ENCODE assay signal across 9 mouse cellular contexts in genomic region chr7:135900861-135901321, GRCm38 (mm10).
DNase-seq lines count a peak whose midpoint lies in the region; ATAC-seq and TF ChIP-seq lines count a peak whose summit lies in the region.
"Had no signal": no experiment of that assay in that cellular context is flagged by ENCODE, and none has a peak within 500 bp of the region (broad histone marks: within the 10 kb centered on the region; RNA-seq: fewer than 3 reads in every experiment).

No protein-coding gene starts in this region.

- peak; percentile 11 to 34 for DNase-seq in cerebellum, postnatal 25 days
- DNase-seq in limb, embryonic 14.5 days (ENCODE audit: low spot score), result peak; percentile 80
- no peak for DNase-seq in c-Kit-positive CD71-positive TER-119-positive erythroid progenitor cells, embryonic 14.5 days (ENCODE audit: low spot score)
- DNase-seq in spleen, postnatal 4 days (ENCODE audit: low spot score in 2 of 2), result no peak
- DNase-seq in left cerebral cortex, adult 2 months (ENCODE audit: extremely low spot score in 1 of 2, low spot score in 2 of 2), result no peak

- no peak overlapping the region for H3K4me2 ChIP-seq in hindbrain, embryonic 16.5 days (ENCODE audit: low read length)
- no peak overlapping the region for H3K4me2 ChIP-seq in hindbrain, embryonic 13.5 days
- H3K4me2 ChIP-seq in heart, embryonic 16.5 days (ENCODE audit: low read depth, low read length), result no peak overlapping the region
- H3K4me2 ChIP-seq in limb, embryonic 14.5 days (replicated peaks; ENCODE audit: low read depth, low read length, severe bottlenecking), result no peak overlapping the region; the same call in 1 of the 2 replicates

- WGBS in hindbrain, embryonic 16.5 days, result 37% methylated on average over 10 of the region's 10 CpGs
- WGBS in hindbrain, embryonic 13.5 days, result 60% methylated on average over 10 of the region's 10 CpGs
- WGBS in heart, embryonic 16.5 days, result 21% methylated on average over 10 of the region's 10 CpGs
- WGBS in limb, embryonic 14.5 days, result 12% methylated on average over 10 of the region's 10 CpGs

- no peaks in the 10 kb centered on the region for H3K9me3 ChIP-seq in hindbrain, embryonic 16.5 days (ENCODE audit: control insufficient read depth, low read length)
- H3K9me3 ChIP-seq in hindbrain, embryonic 13.5 days, result no peaks in the 10 kb centered on the region
- H3K9me3 ChIP-seq in heart, embryonic 16.5 days (replicated peaks; ENCODE audit: control insufficient read depth, low read length), result no peaks in the 10 kb centered on the region
- no peaks in the 10 kb centered on the region for H3K9me3 ChIP-seq in limb, embryonic 14.5 days (ENCODE audit: control insufficient read depth, low read length)

- no peak overlapping the region for H3K27ac ChIP-seq in hindbrain, embryonic 16.5 days (ENCODE audit: low read depth, low read length)
- H3K27ac ChIP-seq in hindbrain, embryonic 13.5 days, result no peak overlapping the region
- peak overlapping the region; percentile 31 for H3K27ac ChIP-seq in heart, embryonic 16.5 days (ENCODE audit: low read length)
- peak overlapping the region; percentile 71 for H3K27ac ChIP-seq in limb, embryonic 14.5 days (replicated peaks; ENCODE audit: low read depth, low read length)
- H3K27ac ChIP-seq in left cerebral cortex, adult 2 months, result no peak overlapping the region

- H3K36me3 ChIP-seq in hindbrain, embryonic 16.5 days (ENCODE audit: control insufficient read depth, insufficient read depth, low read length), result no peaks in the 10 kb centered on the region
- H3K36me3 ChIP-seq in hindbrain, embryonic 13.5 days, result no peaks in the 10 kb centered on the region
- H3K36me3 ChIP-seq in heart, embryonic 16.5 days (ENCODE audit: control insufficient read depth, insufficient read depth), result no peaks in the 10 kb centered on the region
- no peaks in the 10 kb centered on the region for H3K36me3 ChIP-seq in limb, embryonic 14.5 days (ENCODE audit: control insufficient read depth, insufficient read depth, low read length)

- intact Hi-C loops in left cerebral cortex, adult 2 months (cut with DNase I), result no loop called here

- TF ChIP-seq POLR2A in limb, embryonic 14.5 days (IDR thresholded peaks at IDR 0.05; ENCODE audit: borderline replicate concordance, extremely low read depth, insufficient read depth, insufficient read length), result no peak

- H3K4me1 ChIP-seq in hindbrain, embryonic 16.5 days (ENCODE audit: control insufficient read depth, insufficient read depth, low read depth, low read length), result no peaks in the 10 kb centered on the region; the same call in 1 of the 2 replicates
- peaks cover 13% of the 10 kb centered on the region for H3K4me1 ChIP-seq in hindbrain, embryonic 13.5 days (replicated peaks)
- peaks cover 14% of the 10 kb centered on the region for H3K4me1 ChIP-seq in heart, embryonic 16.5 days (ENCODE audit: control insufficient read depth, insufficient read depth, low read length)
- H3K4me1 ChIP-seq in limb, embryonic 14.5 days (ENCODE audit: control insufficient read depth, insufficient read depth, low read length), result peaks cover 22% of the 10 kb centered on the region

- H3K27me3 ChIP-seq in hindbrain, embryonic 16.5 days (replicated peaks; ENCODE audit: control insufficient read depth, insufficient read depth, low read length), result no peaks in the 10 kb centered on the region
- H3K27me3 ChIP-seq in hindbrain, embryonic 13.5 days, result no peaks in the 10 kb centered on the region
- H3K27me3 ChIP-seq in heart, embryonic 16.5 days (ENCODE audit: control insufficient read depth, insufficient read depth, low read length), result no peaks in the 10 kb centered on the region; the same call in 1 of the 2 replicates
- no peaks in the 10 kb centered on the region for H3K27me3 ChIP-seq in limb, embryonic 14.5 days (ENCODE audit: control insufficient read depth, insufficient read depth, low read length)

- no peak overlapping the region for H3K4me3 ChIP-seq in hindbrain, embryonic 16.5 days (ENCODE audit: low read length)
- no peak overlapping the region for H3K4me3 ChIP-seq in hindbrain, embryonic 13.5 days
- no peak overlapping the region for H3K4me3 ChIP-seq in heart, embryonic 16.5 days (ENCODE audit: low read length)
- H3K4me3 ChIP-seq in limb, embryonic 14.5 days (replicated peaks; ENCODE audit: low read length), result no peak overlapping the region
- H3K4me3 ChIP-seq in left cerebral cortex, adult 2 months, result no peak overlapping the region
- H3K4me3 ChIP-seq: myocyte had no signal

- TF ChIP-seq CTCF in left cerebral cortex, adult 2 months (IDR thresholded peaks at IDR 0.05), result no peak

- no peak overlapping the region for H3K9ac ChIP-seq in hindbrain, embryonic 16.5 days (ENCODE audit: low read depth, low read length)
- no peak overlapping the region for H3K9ac ChIP-seq in hindbrain, embryonic 13.5 days
- H3K9ac ChIP-seq in heart, embryonic 16.5 days (ENCODE audit: low read length), result no peak overlapping the region
- H3K9ac ChIP-seq in limb, embryonic 14.5 days (ENCODE audit: low read depth, low read length, severe bottlenecking), result no peak overlapping the region

- peak; percentile 64; the same call in 1 of the 2 replicates for ATAC-seq in hindbrain, embryonic 16.5 days
- ATAC-seq in hindbrain, embryonic 13.5 days (ENCODE audit: low FRiP score), result no peak
- peak; percentile 68 for ATAC-seq in heart, embryonic 16.5 days (replicated peaks; ENCODE audit: extremely low read depth, insufficient read depth, low FRiP score)
- peak; percentile 80 for ATAC-seq in limb, embryonic 14.5 days (ENCODE audit: low FRiP score, low read depth)

Comparison
In these comparisons a context has a peak if more than half of its experiments do, and no peak if none do; other contexts are left out.
1. H3K27ac ChIP-seq: peak in heart, embryonic 16.5 days (single experiment) and limb, embryonic 14.5 days (single experiment); none in hindbrain, embryonic 16.5 days (single experiment), hindbrain, embryonic 13.5 days (single experiment) and left cerebral cortex, adult 2 months (single experiment).
2. DNase-seq: peak in cerebellum, postnatal 25 days (2 of 2) and limb, embryonic 14.5 days (single experiment); none in c-Kit-positive CD71-positive TER-119-positive erythroid progenitor cells, embryonic 14.5 days (single experiment), spleen, postnatal 4 days (0 of 2) and left cerebral cortex, adult 2 months (0 of 2).